Mouse (Mus musculus) olfactory bulb, adult 2 months (tissue): ENCODE data around the gene Cdk18.

Experiments
- CTCF ChIP-seq: fragments of 200-500 bp; IDR thresholded peaks from 2 replicates; pipeline ENCODE4 v1.5.1; 2012; ENCODE audit warnings: low read depth, mild to moderate bottlenecking, low read length, moderate library complexity; ENCODE audit not compliant: insufficient read depth
- POLR2A ChIP-seq: fragments of 200-500 bp; IDR thresholded peaks from 2 replicates; pipeline ENCODE4 v1.6.1; 2012; ENCODE audit warnings: mild to moderate bottlenecking, low read depth, low read length, moderate library complexity; ENCODE audit not compliant: insufficient read depth

DNA sequence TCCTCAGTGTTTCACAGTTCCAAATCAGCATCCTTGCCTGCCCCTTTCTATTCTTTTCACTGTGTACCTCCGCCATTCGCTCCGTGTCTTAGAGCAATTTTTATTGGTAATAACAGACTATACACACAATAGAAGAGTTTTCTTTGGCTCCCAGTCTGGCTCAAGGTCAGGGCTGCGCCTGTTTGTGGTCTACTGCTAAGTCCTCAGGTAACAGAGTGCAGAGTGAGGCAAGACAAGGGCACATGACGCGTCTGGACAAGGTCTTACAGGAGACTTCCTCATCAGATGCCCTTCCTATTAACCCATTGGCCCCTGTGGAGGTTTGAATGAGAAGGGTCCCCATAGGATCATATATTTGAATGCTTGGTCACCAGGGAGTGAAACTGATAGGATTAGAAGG lies 49.7 kb downstream of the Cdk18 start:
- TF ChIP-seq CTCF, result no peak
- TF ChIP-seq POLR2A, result no peak
